16 mouse cellular contexts compared by ENCODE assay signal in the genomic region with DNA sequence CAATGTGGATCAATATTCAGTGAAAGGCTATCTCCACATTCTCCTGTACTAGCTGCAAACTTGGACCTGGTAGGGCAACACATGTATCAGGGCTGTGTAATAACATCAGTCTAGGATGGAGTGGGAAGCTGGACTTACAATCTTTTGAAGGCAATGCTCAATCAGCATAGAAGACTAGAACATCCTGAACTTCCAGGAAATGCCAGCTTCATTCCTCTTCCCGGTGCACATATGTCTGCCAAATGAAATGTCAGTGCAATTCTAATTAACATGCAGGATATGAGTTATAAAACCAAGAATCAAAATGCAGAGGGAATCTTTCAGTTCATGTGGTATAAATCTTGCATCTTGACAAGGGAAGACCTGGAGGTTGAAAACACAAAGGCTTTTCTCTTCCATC.
A peak's percentile ranks its signal among the peaks of the same experiment; 100 is the strongest.
DNase-seq lines count a peak whose midpoint lies in the region; ATAC-seq lines count a peak whose summit lies in the region.
"Had no signal": no experiment of that assay in that cellular context is flagged by ENCODE, and none has a peak within 500 bp of the region (broad histone marks: within the 10 kb centered on the region; RNA-seq: fewer than 3 reads in every experiment).

No protein-coding gene starts in this region.

- DNase-seq in frontal cortex, postnatal 14 days (ENCODE audit: low spot score in 2 of 2), result no peak
- peak; percentile 1 for DNase-seq in right cerebral cortex, adult 18-20 months
- no peak for DNase-seq in right cerebral cortex, postnatal 10 days (ENCODE audit: low spot score in 2 of 2)
- peak; percentile 4 to 44 for DNase-seq in layer of hippocampus, postnatal 14 days (ENCODE audit: low spot score in 2 of 2)
- DNase-seq in cerebellum, postnatal 10 days, result no peak
- no peak for DNase-seq in left cerebral cortex, adult 18-20 months (ENCODE audit: low spot score in 2 of 2)
- DNase-seq: adrenal gland, postnatal 10 days; B cell, adult 2 months; cerebellum, adult 18-20 months; cerebellum, adult 9-11 months; embryo, embryonic 11 days; gastrocnemius, adult 2 months; gastrocnemius, postnatal 25 days had no signal

- ATAC-seq in frontal cortex, adult (ENCODE audit: low TSS enrichment), result peak; percentile 52
- ATAC-seq: CD4-positive, CD25-positive, alpha-beta regulatory T cell, adult 4 months; forebrain, embryonic 14.5 days had no signal

Comparison
In these comparisons a context has a peak if more than half of its experiments do, and no peak if none do; other contexts are left out.
1. DNase-seq: peak in right cerebral cortex, adult 18-20 months (single experiment) and layer of hippocampus, postnatal 14 days (2 of 2); none in frontal cortex, postnatal 14 days (0 of 2), right cerebral cortex, postnatal 10 days (0 of 2), cerebellum, postnatal 10 days (0 of 2) and left cerebral cortex, adult 18-20 months (0 of 2).